Mouse (Mus musculus) retina, postnatal 1 day (tissue): Measurements from ENCODE around the gene Traf1.

Experiments
- DNase-seq: peaks from one replicate; pipeline ENCODE4 v3.0.0-alpha.2; 2012

Traf1 gene

DNA sequence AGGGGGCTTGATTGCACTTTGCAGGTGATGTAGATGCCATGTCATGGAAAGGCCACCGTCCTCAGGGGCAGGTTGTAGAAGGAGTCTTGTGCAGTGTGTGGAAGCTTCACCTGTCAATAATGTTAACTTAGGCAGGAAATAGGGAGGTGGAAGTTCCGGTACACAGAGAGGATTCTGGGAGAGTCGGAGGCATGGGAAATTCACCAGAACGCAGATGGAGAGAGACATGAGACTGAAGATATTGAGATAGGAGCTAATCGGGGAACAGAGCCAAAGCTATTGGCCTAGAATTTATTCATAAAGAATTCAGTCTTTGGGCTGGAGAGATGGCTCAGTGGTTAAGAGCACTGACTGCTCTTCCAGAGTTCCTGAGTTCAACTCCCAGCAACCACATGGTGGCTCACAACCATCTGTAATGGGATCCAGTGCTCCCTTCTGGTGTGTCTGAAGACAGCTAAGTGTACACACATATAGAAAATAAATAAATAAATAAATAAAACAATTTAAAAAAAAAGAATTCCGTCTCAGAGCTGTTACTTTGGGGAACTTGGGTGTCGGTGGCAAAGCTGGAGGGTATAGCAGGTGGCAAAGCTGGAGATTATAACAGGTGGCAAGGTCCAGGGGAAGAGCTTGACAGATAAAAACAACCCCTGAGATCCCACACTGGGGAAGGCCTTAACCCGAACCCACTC is 4.8 kb upstream of the Traf1 start:
- no peak for DNase-seq

DNA sequence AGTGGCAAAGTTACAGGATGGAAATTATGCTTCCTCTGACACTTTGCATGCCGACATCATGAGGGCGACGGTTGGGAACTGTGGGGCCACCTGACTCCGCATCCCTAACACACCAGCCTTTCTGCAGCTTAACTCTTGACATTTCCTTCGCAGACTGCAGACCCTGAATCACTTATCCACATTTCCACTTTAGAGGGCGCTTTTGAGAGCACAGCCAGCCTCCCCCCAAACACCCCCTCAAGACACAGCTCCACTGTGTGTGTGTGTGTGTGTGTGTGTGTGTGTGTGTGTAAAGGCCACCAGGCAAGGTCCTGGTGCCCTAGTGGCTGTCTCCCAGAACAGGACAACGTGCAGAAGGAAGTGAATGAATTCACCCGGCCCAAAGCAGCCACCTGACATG is 4.2 kb upstream of the Traf1 start:
- DNase-seq: peak; percentile 25

- peak; percentile 39 for DNase-seq
Measured at GRCm38 (mm10) chr2:34965293-34965692, 3.7 kb upstream of the Traf1 start.

- no peak for DNase-seq
Measured at GRCm38 (mm10) chr2:34964651-34965050, 3.1 kb upstream of the Traf1 start.

DNA sequence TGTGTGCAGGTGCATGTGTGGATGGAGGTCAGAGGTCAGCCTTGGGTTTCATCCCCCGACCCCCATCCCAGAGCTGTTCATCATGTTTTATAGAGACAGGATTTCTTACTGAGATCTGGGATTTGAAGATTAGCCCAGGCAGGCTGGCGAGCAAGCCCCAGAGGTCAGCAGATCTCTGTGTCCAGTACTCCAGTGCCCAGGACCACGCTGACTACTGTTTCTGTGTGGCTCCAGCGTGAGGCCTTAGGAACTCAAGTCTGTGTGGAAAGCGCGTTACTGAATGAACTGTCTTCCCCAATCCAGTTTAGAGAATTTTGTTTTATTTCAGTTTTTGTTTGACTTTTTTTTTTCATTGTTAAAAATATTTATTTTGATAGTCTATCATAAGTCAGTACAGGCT is 2.7 kb upstream of the Traf1 start:
- DNase-seq: no peak

GRCm38 (mm10) chr2:34963371-34963956 is 1.9 kb upstream of the Traf1 start:
- DNase-seq: no peak

- no peak for DNase-seq
Measured at GRCm38 (mm10) chr2:34962893-34963292, 1.3 kb upstream of the Traf1 start.

DNA sequence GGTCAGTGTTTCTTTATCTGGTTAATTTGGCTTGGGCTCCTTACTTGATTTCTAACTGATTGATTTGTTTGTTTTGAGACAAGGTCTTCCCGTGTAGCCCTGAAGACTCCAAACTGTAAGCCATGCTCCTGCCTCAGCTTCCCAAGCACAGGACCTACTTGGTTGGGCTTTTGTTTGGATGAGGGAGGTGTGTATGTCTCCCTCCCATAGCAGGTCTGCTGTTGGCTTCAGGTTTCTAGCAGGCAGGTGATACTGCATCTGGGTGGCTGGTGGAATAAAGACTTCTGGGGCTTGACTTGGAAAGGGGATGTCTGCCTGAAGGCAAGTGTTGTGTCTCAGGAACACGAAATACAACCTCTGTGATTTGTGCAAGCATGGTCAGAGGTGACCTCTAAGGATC is 639 bp upstream of the Traf1 start:
- no peak for DNase-seq

GRCm38 (mm10) chr2:34960966-34961365 is 606 bp downstream of the Traf1 start:
- no peak for DNase-seq

DNA sequence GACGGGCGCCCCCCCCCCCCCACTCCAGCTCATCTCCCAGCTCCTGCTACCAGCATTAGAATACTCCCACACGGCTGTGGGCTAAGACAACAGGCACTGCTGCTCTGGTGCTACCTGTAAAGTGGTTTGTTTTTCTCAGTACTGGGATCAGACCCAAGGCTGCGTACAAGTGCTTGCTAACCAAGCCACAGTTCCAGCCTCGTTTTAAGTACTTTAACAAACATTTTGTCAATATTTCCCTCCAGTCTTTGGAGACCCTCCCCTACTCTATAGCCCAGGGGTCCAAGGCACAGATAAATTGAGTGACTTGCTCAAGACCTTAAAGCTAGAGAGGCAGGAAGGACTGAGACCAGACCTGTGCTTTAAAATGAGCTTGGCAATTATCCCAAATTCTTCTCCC is 1.1 kb downstream of the Traf1 start:
- no peak for DNase-seq

DNA sequence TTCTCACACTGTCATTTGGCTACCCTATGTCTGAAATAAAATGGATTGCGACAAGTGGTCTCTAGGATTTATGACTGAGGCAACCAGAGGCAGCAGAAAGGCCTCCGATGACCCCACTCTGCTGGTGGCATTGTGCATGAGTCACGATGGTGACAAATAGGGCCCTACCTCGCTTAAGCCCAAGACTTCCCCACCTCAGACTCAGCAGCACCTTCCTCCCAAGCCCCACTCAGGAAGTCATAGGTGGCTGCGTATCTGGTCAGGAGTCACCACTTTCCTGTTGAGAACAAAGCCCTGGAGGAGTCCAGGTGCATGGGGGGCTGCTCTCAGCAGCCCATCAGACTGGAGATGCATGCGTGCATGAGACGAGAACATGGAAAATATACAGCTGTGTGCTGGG is 3.0 kb downstream of the Traf1 start:
- DNase-seq: no peak

DNA sequence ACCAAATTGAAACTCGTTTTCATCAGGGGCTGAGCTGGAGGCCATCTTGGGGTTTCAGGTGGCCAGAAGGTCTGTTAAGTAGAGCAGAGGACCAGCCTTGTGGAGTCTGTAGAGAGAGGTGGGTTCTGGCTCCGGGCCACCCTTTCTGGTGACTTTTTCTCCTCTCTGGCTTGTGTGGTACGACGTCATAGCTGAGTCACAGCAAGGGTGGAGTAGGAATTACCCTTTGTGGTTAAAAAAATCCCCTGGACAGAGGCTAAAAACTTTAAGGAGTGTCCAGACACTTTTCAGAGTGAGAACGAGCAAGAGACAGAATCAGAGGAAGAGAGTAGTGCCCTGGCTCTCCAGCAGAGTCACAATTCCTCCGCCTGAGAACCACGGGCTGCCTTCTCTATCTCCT is 3.5 kb downstream of the Traf1 start:
- no peak for DNase-seq

GRCm38 (mm10) chr2:34957405-34957804 is 4.2 kb downstream of the Traf1 start:
- DNase-seq: no peak

DNA sequence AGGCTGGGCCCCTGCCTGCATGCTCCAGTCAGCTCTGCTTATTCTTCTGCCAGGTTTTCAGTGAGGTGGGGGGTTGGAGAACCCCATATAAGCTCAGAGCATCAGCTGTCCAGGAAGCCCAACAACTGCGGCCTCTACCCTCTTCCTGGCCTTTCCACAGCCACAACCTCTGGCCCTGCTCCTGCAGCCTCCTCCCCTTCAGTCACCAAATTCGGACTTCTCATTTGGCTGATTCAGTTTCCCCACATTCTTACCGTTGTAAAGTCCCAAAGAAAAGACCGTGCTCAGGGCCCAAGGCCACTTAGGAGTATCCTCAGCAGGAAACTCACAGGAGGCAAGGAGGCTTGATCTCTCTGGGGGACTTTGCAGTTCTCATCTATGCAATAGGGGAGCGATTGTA is 4.6 kb downstream of the Traf1 start:
- no peak for DNase-seq

- no peak for DNase-seq
Measured at GRCm38 (mm10) chr2:34954344-34954743, 7.2 kb downstream of the Traf1 start.

- DNase-seq: no peak
Measured at GRCm38 (mm10) chr2:34953547-34954116, 7.9 kb downstream of the Traf1 start.

- DNase-seq: no peak
Measured at GRCm38 (mm10) chr2:34953018-34953417, 8.6 kb downstream of the Traf1 start.

DNA sequence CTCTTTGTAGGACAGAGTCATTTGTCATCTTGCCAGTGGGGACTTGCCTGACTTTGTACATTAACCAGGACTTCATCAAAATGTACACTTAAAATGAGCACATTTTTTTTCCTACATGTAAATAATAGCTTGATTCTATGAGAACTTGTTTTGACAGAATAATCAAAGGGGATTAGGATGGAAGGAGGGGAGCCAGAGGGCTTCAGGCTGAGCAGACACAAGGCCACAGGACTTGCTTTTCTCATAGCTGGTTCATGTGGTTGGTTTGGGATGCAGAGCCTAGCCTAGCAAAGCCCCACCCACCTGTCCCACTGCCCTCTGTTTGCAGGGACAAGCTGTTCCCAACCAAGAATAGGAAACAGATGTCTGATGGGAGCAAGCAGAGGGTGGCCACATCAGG is 10.1 kb downstream of the Traf1 start:
- DNase-seq: no peak

- DNase-seq: peak; percentile 48
Measured at GRCm38 (mm10) chr2:34948622-34949021, 12.9 kb downstream of the Traf1 start.

DNA sequence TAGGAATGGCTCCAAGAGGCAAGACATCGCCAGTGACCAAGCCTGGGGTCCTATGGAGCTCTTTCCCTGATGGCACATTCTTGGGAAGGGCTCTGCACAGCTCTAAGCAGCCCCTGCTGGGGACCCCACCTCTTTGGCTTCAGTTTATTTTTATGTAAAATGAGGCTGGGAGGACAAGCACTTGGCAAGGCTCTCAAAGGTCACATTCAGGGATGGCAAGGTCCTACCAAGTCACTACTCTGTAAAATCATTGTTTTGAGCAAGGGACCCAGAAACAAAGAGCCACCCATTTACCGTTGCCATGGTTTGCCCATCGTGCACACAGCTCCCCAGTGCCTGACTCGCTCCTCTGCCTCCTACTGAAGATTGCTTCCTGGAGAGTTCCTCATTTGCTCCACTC is 15.5 kb downstream of the Traf1 start:
- DNase-seq: no peak

DNA sequence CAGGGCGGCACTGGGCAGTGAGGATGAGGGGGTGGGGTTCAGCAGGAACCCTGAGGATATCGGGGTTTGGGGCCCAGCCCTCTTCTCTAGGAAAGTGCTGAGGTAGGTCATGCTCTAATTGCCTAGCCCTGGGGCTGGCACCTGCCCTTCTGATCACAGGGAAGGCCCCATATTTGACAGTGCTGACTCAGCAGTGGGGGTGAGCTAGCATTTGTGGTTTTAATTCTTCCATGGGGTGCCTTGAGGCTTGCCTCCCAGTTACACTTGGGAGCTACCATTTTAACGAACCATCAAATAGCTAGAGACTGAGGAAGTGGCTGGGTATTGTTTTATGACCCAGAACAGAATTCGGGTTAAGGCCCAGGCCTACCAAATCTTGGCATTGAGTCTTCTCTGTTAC is 16.0 kb downstream of the Traf1 start:
- DNase-seq: no peak

DNA sequence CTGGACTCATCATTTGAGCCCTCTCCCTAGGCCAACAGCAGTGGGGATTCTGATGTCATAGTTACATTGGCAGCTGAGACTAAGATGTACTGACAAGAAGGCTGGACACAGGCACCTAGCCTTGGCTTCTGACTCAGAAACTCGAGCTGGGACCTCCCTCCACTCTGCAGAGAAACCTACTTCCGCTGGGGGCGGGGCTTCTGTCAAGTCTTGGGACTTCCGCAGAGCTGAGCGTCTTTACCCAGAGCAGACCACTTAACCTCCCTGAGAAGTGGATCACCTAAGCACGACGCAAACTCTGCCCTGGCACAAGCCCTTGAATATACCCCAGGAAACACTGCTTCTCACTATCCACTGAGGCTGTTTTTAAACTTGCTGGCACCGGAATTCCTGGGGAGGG is 16.8 kb downstream of the Traf1 start:
- DNase-seq: peak; percentile 30

DNA sequence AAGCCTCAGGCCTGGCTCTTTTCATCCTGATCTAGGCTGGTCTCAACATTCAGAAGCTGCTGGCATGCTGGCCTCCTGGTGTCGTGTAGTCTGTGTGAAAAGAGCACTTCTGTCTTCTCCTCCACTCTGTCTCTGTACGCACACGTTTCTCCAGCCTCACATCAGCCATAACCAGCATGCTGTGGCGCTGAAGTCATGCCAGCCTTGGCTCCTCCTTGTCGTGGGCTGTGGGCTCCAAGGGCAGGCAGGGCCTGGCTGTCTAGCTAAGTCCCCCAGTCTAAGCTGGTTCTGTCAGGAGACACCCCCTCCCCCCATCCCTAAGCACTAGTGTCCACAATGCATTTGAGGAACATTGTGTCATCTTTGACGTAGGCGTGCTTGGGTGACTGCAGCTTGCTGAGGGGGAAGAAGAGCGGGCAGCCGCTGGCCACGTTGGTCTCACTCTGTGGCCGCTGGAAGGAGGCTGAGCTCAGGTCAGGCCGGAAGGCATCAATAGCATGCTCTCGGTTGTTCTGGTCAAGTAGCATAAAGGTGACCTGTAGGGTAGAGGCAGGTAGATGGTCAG is 17.9 kb downstream of the Traf1 start:
- peak; percentile 15 for DNase-seq

GRCm38 (mm10) chr2:34941061-34941675 is 20.4 kb downstream of the Traf1 start:
- peak; percentile 12 for DNase-seq
